Mouse (Mus musculus) adrenal gland, adult 18-20 months (tissue): ENCODE data around the gene Olfr262. TPM values are rescaled to one million over a fixed set of nuclear protein-coding genes. Genes with fewer than 3 reads are reported as not detected.
"Not testable (repeated sequence)": the region's sequence is repeated elsewhere in the genome, so short reads cannot be mapped to it uniquely, and the experiment has no call there.

Experiments used
- DNase-seq, 2 experiments: peaks; one replicate each; pipeline ENCODE4 v3.0.0; 2021 to 2022; ENCODE audit warnings: low spot score in 2 of 2
- long read RNA-seq, 2 experiments: library from polyadenylated mRNA; stranded (forward); transcript quantifications; one replicate each; pipeline ENCODE4 v2.0.0; 2021
- total RNA-seq, 2 experiments: library from RNA; stranded (reverse); gene quantifications; 1 replicate in 1 of 2; 2 replicates in 1 of 2; pipeline ENCODE4 v1.2.3; 2021

The Olfr262 gene
- total RNA-seq: not detected
- long read RNA-seq, experiment 1: 0 reads
- long read RNA-seq, experiment 2: 0 reads

GRCm38 (mm10) chr19:12241559-12241958, at the start of gene Olfr262:
Olfr262 (minus strand) TSS chr19:12241659.
- DNase-seq: no peak

GRCm38 (mm10) chr19:12279554-12279953, 38.1 kb upstream of the Olfr262 start, which contains the start of gene Olfr1434:
Olfr1434 (plus strand) TSS chr19:12279854.
- no peak for DNase-seq

GRCm38 (mm10) chr19:12260732-12261131, 19.3 kb upstream of the Olfr262 start, which contains the start of gene Olfr235:
Olfr235 (plus strand) TSS chr19:12261032.
- no peak for DNase-seq

- not testable (repeated sequence) for DNase-seq
Measured at GRCm38 (mm10) chr19:12232496-12232895, 9.0 kb downstream of the Olfr262 start, which contains the start of gene Olfr1432. Olfr1432 (minus strand) TSS chr19:12232596.

GRCm38 (mm10) chr19:12200334-12200733, 41.1 kb downstream of the Olfr262 start, which contains the start of gene Olfr1431:
Olfr1431 (plus strand) TSS chr19:12200634.
- no peak for DNase-seq

GRCm38 (mm10) chr19:12199076-12199475, 42.4 kb downstream of the Olfr262 start:
- DNase-seq: not testable (repeated sequence)

Other genes starting within 250 kb of the Olfr262 start
- gene Olfr1423, start 200.3 kb downstream of the Olfr262 start, total RNA-seq: not detected
- not detected for gene Olfr1424, start 179.0 kb downstream of the Olfr262 start, total RNA-seq
- not detected for gene Olfr1425, start 163.9 kb downstream of the Olfr262 start, total RNA-seq
- gene Olfr1426, start 149.6 kb downstream of the Olfr262 start, total RNA-seq: not detected
- not detected for gene Olfr1427, start 138.3 kb downstream of the Olfr262 start, total RNA-seq
- not detected for gene Olfr1428, start 125.8 kb downstream of the Olfr262 start, total RNA-seq
- gene Olfr76, start 118.5 kb downstream of the Olfr262 start, total RNA-seq: not detected
- gene Olfr1555-ps1, start 71.5 kb downstream of the Olfr262 start, total RNA-seq: not detected
- gene Olfr1431, start 41.0 kb downstream of the Olfr262 start, total RNA-seq: not detected
- not detected for gene Olfr1432, start 9.1 kb downstream of the Olfr262 start, total RNA-seq
- not detected for gene Olfr235, start 19.4 kb upstream of the Olfr262 start, total RNA-seq
- gene Olfr1434, start 38.2 kb upstream of the Olfr262 start, total RNA-seq: not detected
- gene Olfr1436, start 57.5 kb upstream of the Olfr262 start, total RNA-seq: not detected
- gene Olfr1437, start 83.4 kb upstream of the Olfr262 start, total RNA-seq: not detected
- not detected for gene Olfr1438-ps1, start 94.3 kb upstream of the Olfr262 start, total RNA-seq
- not detected for gene Olfr1440, start 145.6 kb upstream of the Olfr262 start, total RNA-seq
- not detected for gene Olfr1441, start 175.8 kb upstream of the Olfr262 start, total RNA-seq
- not detected for gene Pfpl, start 186.2 kb upstream of the Olfr262 start, total RNA-seq
- 10 to 100 TPM; 31.6 to 57.3 TPM for gene Mpeg1, start 219.1 kb upstream of the Olfr262 start, total RNA-seq